Mouse (Mus musculus) embryonic facial prominence, embryonic 13.5 days (tissue): Measurements from ENCODE around the gene Wdr54. TPM values are rescaled to one million over a fixed set of nuclear protein-coding genes. Genes with fewer than 3 reads are reported as not detected.

Source experiments
- ATAC-seq: fragments of 200-750 bp; cut with Nextera tagmentation; 2 replicates; pipeline ENCODE4 v1.8.0; 2017; ENCODE audit warnings: low read depth; ENCODE audit not compliant: insufficient number of reproducible peaks, insufficient read depth, low FRiP score, low TSS enrichment
- H3K27ac ChIP-seq: fragments of 300-500 bp; sonication (generic); 2 replicates; pipeline ENCODE4 v1.5.1; 2015; ENCODE audit warnings: moderate library complexity, mild to moderate bottlenecking, inconsistent platforms
- H3K27me3 ChIP-seq: fragments of 300-500 bp; sonication (generic); 2 replicates; pipeline ENCODE4 v1.6.1; 2015; ENCODE audit warnings: mild to moderate bottlenecking, inconsistent platforms
- H3K36me3 ChIP-seq: fragments of 300-500 bp; sonication (generic); 2 replicates; pipeline ENCODE4 v1.6.1; 2015; ENCODE audit warnings: mild to moderate bottlenecking, inconsistent platforms
- H3K4me1 ChIP-seq: fragments of 300-500 bp; sonication (generic); 2 replicates; pipeline ENCODE4 v1.6.1; 2015; ENCODE audit warnings: inconsistent platforms
- H3K4me2 ChIP-seq: fragments of 300-500 bp; sonication (generic); 2 replicates; pipeline ENCODE4 v1.6.1; 2015; ENCODE audit warnings: moderate library complexity, mild to moderate bottlenecking, inconsistent platforms
- H3K4me3 ChIP-seq: fragments of 300-500 bp; sonication (generic); 2 replicates; pipeline ENCODE4 v1.5.1; 2015; ENCODE audit warnings: mild to moderate bottlenecking, inconsistent platforms
- H3K9ac ChIP-seq: fragments of 300-500 bp; sonication (generic); 2 replicates; pipeline ENCODE4 v1.6.1; 2015; ENCODE audit warnings: mild to moderate bottlenecking, inconsistent platforms
- H3K9me3 ChIP-seq: fragments of 300-500 bp; sonication (generic); 2 replicates; pipeline ENCODE4 v1.6.1; 2016; ENCODE audit warnings: inconsistent platforms
- WGBS: fragments of 180-500 bp; shearing (Covaris S2); methylation state at CpG from one replicate; pipeline ENCODE4 v1.1.7; 2015; ENCODE audit warnings: mixed read lengths; 5-methylcytosine and 5-hydroxymethylcytosine counted together
- polyA plus RNA-seq: library from polyadenylated mRNA; unstranded; fragments of >200 nt; fragmentation: Nextera tagmentation; extraction: Ambion mirVana; gene quantifications from 2 replicates; pipeline ENCODE4 v1.2.1, GENCODE M21; 2015

Wdr54 gene
- polyA plus RNA-seq, 1 experiment from 2014 or later: 7.1 TPM

DNA sequence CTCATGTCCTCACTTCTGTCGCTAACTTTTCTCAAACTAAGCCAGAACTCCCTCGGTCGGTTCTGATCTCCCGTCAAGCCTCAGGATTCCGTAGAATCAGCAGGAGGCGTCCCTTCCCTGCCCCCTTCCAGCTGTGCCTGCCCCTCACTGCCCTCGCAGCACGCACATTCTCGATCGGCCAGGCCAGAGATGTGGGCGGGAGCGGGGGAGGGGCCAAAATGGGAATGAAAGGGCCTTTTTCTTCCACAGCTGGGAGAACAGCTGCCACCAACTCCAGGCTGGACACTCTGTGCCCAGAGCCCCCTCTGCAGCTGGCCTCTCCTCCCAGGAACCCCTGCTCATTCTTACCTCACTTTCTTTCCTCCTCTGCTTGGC is 18.6 kb downstream of the Wdr54 start:
- Histone ChIP-seq H3K27me3 (no peaks in the 10 kb centered on the region), H3K9ac (peak overlapping the region; percentile 87), H3K9me3 (no peaks in the 10 kb centered on the region), H3K4me2 (peak overlapping the region; percentile 79), H3K36me3 (no peaks in the 10 kb centered on the region), H3K4me1 (peaks cover 59% of the 10 kb centered on the region), H3K4me3 (peak overlapping the region; percentile 51), H3K27ac (peak overlapping the region; percentile 100)
- ATAC-seq: peak; percentile 76
- WGBS: 1% methylated on average over 12 of the region's 12 CpGs

DNA sequence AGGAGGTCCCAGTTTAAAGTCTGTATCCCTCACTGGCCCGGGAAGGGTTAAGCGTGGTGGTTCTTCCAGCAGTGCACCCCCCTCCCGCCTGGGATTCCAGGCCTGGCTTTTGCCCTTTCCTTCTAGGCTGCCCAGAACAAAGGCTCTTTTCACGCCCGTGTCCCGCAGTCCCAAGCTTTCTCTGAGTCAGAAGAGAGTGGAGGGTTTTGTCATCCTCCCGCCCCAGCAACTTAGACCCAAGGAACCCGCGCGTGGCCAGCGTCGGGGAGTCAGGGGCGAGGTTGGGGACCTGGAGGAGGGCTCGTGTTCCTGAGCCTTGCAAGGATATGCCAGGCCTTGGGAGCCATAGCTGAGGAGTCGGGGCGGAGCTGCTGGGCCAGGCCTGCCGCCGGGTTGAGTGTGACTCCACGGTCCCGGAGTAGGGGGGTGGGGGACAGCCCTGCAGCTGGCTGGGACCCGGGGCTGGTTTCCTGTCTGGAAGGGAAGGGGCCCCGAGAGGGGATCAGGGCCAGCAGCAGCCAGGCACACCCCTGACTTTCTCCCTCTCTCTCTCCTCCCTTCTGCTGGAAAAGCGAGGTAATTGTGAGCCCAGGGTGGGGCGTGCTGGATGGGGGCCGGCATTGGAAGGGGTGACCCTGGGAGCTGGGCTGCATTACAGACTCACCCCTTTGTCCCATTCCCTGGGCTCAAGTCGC is 19.2 kb downstream of the Wdr54 start:
- Histone ChIP-seq H3K27me3 (no peaks in the 10 kb centered on the region), H3K9ac (peak overlapping the region; percentile 87), H3K27ac (peak overlapping the region; percentile 100), H3K4me2 (peak overlapping the region; percentile 79), H3K4me1 (peaks cover 54% of the 10 kb centered on the region), H3K36me3 (no peaks in the 10 kb centered on the region), H3K9me3 (no peaks in the 10 kb centered on the region), H3K4me3 (peak overlapping the region; percentile 51)
- peak; percentile 82 for ATAC-seq
- under 1% methylated on average over 26 of the region's 26 CpGs for WGBS

DNA sequence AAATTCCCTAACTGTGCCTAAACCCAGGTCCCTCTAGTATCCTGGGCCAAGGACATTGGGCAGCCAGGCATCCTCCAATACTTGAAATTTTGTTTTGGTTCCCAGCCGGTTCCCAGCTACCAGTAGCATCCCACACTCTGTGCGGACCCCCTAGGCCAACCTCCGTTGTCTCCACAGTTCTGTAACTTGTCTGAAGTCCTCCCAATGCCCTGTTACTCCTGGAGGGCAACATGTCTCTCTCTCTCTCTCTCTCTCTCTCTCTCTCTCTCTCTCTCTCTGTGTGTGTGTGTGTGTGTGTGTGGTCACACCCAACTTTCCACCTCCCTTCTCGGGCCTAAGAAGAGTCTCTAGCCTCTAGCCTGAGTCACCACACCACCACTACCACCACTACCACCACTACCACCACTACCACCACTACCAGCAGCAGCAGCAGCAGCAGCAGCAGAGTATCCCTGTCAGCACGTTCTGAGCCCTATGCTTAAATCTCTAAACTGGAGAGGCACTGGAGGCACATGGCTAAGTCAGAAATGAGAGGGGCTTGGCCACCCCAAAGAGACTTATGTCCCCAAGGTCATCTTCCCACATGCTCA is 19.8 kb downstream of the Wdr54 start:
- ATAC-seq: 0 out of 2 replicates have a peak, but pooled peaks have one; percentile 1
- H3K4me3 ChIP-seq: peak overlapping the region; percentile 51
- H3K27me3 ChIP-seq: no peaks in the 10 kb centered on the region
- peaks cover 48% of the 10 kb centered on the region for H3K4me1 ChIP-seq
- H3K36me3 ChIP-seq: no peaks in the 10 kb centered on the region
- peak overlapping the region; percentile 100 for H3K27ac ChIP-seq
- H3K9ac ChIP-seq: peak overlapping the region; percentile 87
- WGBS: 10% methylated on average over 5 of the region's 5 CpGs
- no peaks in the 10 kb centered on the region for H3K9me3 ChIP-seq
- H3K4me2 ChIP-seq: peak overlapping the region; percentile 79

DNA sequence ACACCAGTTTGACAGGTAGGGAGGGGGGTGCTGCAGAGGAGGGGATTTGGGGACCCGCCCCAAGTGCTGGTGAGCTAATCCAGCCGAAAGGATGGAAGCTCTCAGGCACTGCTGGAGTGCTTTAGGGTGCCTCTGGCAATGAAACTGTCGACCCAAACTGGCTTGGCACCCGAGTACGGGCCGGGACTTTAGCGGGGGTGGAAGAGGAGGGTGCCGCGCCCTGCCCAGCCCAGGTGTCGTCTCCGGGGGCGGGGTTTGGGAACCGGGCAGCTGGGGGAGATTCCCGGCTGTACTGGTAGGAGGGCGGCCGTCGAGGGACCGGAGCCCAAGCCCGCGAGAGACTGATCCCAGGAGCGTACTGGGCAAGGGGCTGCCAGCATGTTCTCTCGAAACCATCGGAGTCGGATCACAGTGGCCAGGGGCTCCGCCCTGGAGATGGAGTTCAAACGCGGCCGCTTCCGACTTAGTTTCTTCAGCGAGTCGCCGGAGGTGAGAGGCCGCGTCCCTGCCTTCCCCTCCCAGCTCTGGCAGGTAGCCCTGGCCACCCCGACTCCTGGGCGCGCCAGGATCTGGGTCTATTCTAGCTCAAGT is 20.5 kb downstream of the Wdr54 start:
- ATAC-seq: no peak
- Histone ChIP-seq H3K36me3 (no peaks in the 10 kb centered on the region), H3K9me3 (no peaks in the 10 kb centered on the region), H3K4me2 (peak overlapping the region; percentile 79), H3K4me1 (peaks cover 45% of the 10 kb centered on the region), H3K27me3 (no peaks in the 10 kb centered on the region), H3K4me3 (peak overlapping the region; percentile 51), H3K27ac (peak overlapping the region; percentile 100), H3K9ac (peak overlapping the region; percentile 87)
- WGBS: 3% methylated on average over 37 of the region's 37 CpGs

DNA sequence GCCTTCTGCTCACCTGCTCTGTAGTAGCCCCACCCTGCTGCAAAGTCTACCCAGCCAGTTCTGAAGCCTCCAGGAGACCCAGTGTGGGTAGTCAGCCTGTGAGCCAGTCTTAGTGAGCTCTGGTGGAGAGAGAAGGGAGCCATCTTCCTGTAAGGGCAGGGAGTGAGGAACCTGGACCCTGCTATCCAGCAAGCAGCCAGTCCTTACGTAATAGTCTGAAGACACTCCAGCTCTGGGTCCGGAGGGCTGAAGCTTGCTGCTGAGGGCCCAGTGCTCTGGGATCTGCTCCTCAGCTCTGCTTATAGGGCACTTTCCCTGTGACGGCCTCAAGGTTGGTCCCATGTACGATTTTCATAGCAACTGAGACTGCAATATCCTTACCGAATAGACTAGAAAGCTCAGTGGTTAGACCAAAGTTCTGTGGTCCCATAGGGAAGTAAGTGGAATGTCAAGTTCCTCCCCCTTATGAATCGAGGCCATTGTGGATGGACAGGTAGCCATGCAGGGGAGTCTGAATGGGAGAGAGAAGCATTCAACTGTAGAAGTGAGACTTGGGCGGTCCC is 21.2 kb downstream of the Wdr54 start, which contains the start of gene Rtkn:
Gene Rtkn (plus strand): TSS at position 513 of the 563 bp plus-strand sequence.
- H3K27me3 ChIP-seq: no peaks in the 10 kb centered on the region
- H3K4me1 ChIP-seq: peaks cover 43% of the 10 kb centered on the region
- H3K9me3 ChIP-seq: no peaks in the 10 kb centered on the region
- ATAC-seq: no peak
- peak within 1 kb of the TSS; percentile 79 for H3K4me2 ChIP-seq
- peak within 1 kb of the TSS; percentile 87 for H3K9ac ChIP-seq
- H3K4me3 ChIP-seq: peak within 1 kb of the TSS; percentile 51
- H3K27ac ChIP-seq: peak within 1 kb of the TSS; percentile 100
- no peaks in the 10 kb centered on the region for H3K36me3 ChIP-seq
- 61% methylated on average over 7 of the region's 7 CpGs for WGBS

DNA sequence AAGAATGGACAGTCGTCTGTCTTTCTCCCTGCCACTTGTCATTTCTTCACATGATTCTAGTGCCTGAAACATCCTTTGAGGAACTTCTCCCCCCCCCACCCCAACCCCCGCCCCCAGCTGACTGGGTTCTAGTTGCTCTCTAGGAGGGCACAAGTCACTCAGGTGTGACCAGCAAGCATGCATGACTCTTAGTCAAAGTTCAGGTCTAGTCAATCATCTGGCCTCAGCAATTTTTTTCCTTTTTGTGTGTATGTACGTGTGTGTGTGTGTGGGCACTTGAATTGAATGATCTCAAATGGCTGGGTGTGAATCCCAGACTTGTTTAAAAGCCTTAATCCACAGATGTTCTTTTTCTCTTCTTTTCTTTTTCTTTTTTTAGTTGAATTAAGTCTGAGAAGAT is 22.0 kb downstream of the Wdr54 start:
- Histone ChIP-seq H3K9ac (no peak overlapping the region), H3K9me3 (no peaks in the 10 kb centered on the region), H3K4me2 (no peak overlapping the region), H3K27ac (no peak overlapping the region), H3K4me1 (peaks cover 35% of the 10 kb centered on the region), H3K27me3 (no peaks in the 10 kb centered on the region), H3K4me3 (no peak overlapping the region), H3K36me3 (no peaks in the 10 kb centered on the region)
- no peak for ATAC-seq
- 64% methylated on average over 3 of the region's 3 CpGs for WGBS

DNA sequence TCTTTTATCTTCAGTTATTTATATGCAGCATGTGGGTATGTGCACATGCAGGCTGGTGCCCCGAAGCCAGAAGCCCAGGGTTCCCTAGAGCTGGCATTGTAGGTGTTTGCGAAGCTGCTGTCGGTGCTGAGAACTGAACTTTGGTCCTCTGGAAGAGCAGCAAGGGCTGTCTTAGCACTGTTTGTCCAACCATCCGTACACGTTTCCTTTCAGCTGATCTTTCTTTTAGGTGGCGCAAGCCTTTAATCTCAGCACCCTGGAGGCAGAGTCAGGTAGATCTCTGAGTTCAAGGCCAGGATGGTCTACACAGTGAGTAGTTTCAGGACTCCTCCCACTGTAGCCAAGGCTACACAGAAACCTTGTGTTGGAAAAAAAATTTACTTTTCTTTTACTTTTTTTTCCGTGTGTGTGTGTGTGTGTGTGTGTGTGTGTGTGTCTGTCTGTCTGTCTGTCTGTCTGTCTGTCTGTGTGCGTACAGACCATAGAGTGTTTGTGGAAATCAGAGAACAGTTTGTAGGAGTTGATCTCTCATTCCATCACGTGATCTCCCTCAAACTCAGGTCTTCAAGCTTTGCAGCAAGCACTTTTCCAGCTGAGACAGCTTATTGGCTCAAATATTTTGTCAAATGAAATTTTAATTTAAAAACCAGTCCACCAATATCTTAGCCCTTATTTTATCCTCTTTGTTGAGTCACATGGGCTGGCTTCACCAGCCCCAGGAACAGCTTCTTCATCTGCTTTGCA is 23.8 kb downstream of the Wdr54 start:
- no peaks in the 10 kb centered on the region for H3K27me3 ChIP-seq
- no peaks in the 10 kb centered on the region for H3K36me3 ChIP-seq
- H3K4me3 ChIP-seq: no peak overlapping the region
- no peaks in the 10 kb centered on the region for H3K9me3 ChIP-seq
- WGBS: 86% methylated on average over 9 of the region's 9 CpGs
- H3K4me2 ChIP-seq: no peak overlapping the region
- no peak overlapping the region for H3K27ac ChIP-seq
- H3K4me1 ChIP-seq: peaks cover 20% of the 10 kb centered on the region
- ATAC-seq: no peak
- no peak overlapping the region for H3K9ac ChIP-seq

DNA sequence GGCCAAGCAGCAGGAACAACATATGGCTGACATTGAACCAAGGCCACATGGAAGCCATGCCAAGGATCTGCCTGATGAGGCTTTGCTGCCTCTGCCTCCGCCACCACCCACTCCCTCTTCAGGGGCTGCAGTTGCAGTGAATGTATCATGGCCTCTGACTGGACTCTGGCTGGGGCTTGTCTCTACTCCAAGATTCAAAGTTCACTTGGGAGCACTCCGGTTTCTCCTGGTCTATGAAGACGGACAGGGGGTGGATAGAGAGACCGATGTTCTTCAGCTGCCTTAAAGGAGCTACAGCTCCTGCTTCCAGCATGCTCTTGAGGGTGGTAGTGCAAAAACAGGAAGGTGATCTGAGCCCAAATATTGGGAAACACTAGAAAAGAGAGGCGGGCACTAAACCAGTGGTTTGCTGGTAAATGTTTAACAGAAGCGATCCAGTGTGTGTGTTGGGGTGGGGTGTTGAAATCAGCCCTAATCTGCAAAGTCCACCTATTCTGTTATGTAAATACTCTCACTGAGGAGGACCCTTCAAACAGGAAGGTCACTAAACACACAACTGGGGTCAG is 24.6 kb downstream of the Wdr54 start:
- H3K9ac ChIP-seq: no peak overlapping the region
- 79% methylated on average over 6 of the region's 6 CpGs for WGBS
- peaks cover 18% of the 10 kb centered on the region for H3K4me1 ChIP-seq
- H3K9me3 ChIP-seq: no peaks in the 10 kb centered on the region
- no peak overlapping the region for H3K4me3 ChIP-seq
- ATAC-seq: no peak
- no peak overlapping the region for H3K4me2 ChIP-seq
- no peak overlapping the region for H3K27ac ChIP-seq
- H3K36me3 ChIP-seq: no peaks in the 10 kb centered on the region
- no peaks in the 10 kb centered on the region for H3K27me3 ChIP-seq

DNA sequence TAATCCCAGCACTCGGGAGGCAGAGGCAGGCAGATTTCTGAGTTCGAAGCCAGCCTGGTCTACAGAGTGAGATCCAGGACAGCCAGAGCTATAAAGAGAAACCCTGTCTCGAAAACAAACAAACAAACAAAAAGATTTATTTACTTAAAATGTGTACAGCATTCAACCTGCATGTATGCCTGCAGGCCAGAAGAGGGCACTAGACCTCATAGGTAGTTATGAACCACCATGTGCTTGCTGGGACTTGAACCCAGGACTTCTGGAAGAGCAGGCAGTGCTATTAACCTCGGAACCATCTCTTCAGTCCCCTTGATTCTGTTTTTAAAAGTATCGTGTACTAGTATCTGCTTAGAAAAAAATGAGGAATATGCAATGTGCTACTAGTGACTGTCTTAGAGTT is 28.8 kb downstream of the Wdr54 start:
- 90% methylated on average over 5 of the region's 5 CpGs for WGBS
- ATAC-seq: no peak
- Histone ChIP-seq H3K27ac (no peak overlapping the region), H3K9ac (no peak overlapping the region), H3K27me3 (no peaks in the 10 kb centered on the region), H3K36me3 (no peaks in the 10 kb centered on the region), H3K4me1 (peaks cover 26% of the 10 kb centered on the region), H3K4me3 (no peak overlapping the region), H3K4me2 (no peak overlapping the region), H3K9me3 (no peaks in the 10 kb centered on the region)

DNA sequence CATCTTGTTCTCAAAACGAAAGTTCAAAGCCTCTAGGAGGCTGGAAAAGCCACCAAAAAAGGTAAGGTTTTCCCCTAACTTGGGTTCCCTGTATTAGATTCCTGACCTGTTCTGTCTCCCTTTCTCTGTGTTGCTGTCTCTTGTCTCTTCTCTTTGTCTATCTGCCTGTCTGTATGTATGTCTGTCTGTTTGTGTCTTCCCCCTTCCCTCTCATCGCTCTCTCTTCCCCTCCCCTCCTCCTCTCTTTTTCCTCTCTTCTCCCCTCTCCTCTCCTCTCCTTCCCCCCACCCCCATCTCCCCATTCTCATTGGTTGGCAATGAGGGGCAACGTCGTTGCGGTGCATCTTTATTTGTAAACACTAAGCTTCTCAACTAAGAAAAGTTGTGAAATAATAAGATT is 30.9 kb downstream of the Wdr54 start, which contains the start of gene Ino80b:
Gene Ino80b (minus strand): TSS at position 101 of the 400 bp plus-strand sequence.
- H3K27me3 ChIP-seq: no peaks in the 10 kb centered on the region
- peak within 1 kb of the TSS; percentile 83 for H3K4me2 ChIP-seq
- WGBS: 22% methylated on average over 5 of the region's 5 CpGs
- H3K4me3 ChIP-seq: peak within 1 kb of the TSS; percentile 81
- peak within 1 kb of the TSS; percentile 83 for H3K9ac ChIP-seq
- peak within 1 kb of the TSS; percentile 64; the same call in 1 of the 2 replicates for H3K27ac ChIP-seq
- H3K4me1 ChIP-seq: peaks cover 30% of the 10 kb centered on the region
- no peaks in the 10 kb centered on the region for H3K9me3 ChIP-seq
- H3K36me3 ChIP-seq: no peaks in the 10 kb centered on the region
- no peak for ATAC-seq

DNA sequence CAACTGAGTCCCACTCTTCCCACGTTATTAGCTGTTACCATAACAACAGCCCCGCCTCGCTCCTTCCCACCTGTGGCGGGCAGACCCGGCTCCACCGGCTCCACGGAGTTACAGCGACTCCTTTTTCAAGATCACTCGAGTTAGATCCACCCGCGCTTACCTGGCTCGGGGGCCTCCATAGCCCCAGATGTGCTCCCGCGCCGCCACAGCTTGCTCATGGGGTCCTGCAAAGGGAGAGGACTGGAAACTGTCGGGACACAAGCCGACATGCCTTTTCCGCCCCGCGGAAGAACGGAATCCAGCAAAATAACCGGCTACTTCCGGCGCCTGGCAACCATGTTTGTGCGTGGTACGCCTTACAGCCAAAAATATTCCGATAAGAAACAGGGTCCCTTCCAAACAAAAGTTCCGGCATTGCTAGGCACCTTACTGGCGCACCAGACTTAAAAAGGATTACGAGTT is 31.3 kb downstream of the Wdr54 start:
- Histone ChIP-seq H3K27ac (peak overlapping the region; percentile 64; the same call in 1 of the 2 replicates), H3K9me3 (no peaks in the 10 kb centered on the region), H3K9ac (peak overlapping the region; percentile 83), H3K4me2 (peak overlapping the region; percentile 83), H3K4me3 (peak overlapping the region; percentile 81), H3K36me3 (peaks cover under 1% of the 10 kb centered on the region; the same call in 1 of the 2 replicates), H3K27me3 (no peaks in the 10 kb centered on the region), H3K4me1 (peaks cover 34% of the 10 kb centered on the region)
- WGBS: under 1% methylated on average over 30 of the region's 30 CpGs
- no peak for ATAC-seq
